Mouse (Mus musculus): ENCODE measurements at regions not wholly inside any gene's neighbourhood (a gene's known extent, or its start where the extent isn't known, plus 50 kb on each side); places are given as distances from the start of the nearest gene placed in this dataset.

- Histone ChIP-seq H3K27me3 (ENCODE audit: control insufficient read depth, insufficient read depth, insufficient read length) (no peaks in the 10 kb centered on the region), H3K79me2 (ENCODE audit: control insufficient read depth, insufficient read depth) (no peaks in the 10 kb centered on the region), H3ac (ENCODE audit: control insufficient read depth, insufficient read length) (no peak overlapping the region), H3K4me3 (no peak overlapping the region), H3K36me3 (ENCODE audit: control insufficient read depth, insufficient read depth) (no peaks in the 10 kb centered on the region), H3K4me2 (ENCODE audit: low read depth) (no peak overlapping the region)
- no peak for TF ChIP-seq TCF3 (IDR thresholded peaks at IDR 0.05; ENCODE audit: insufficient read length, low read depth)
- TF ChIP-seq MYOG (IDR thresholded peaks at IDR 0.05; ENCODE audit: control insufficient read depth in 1 of 3, insufficient read depth in 1 of 3, insufficient read length in 2 of 3, low read depth in 2 of 3): no peak
- TF ChIP-seq POLR2AphosphoS2 (IDR thresholded peaks at IDR 0.05; ENCODE audit: insufficient read length, low read depth): no peak
- TF ChIP-seq MAX (IDR thresholded peaks at IDR 0.05; ENCODE audit: low read depth): no peak
These were observed 230.0 kb upstream of the Gm15217 start for GRCm38 (mm10) chr14:46149073-46149661.

- Histone ChIP-seq H3K36me3 (ENCODE audit: control insufficient read depth, insufficient read depth) (no peaks in the 10 kb centered on the region), H3K4me2 (ENCODE audit: low read depth) (no peak overlapping the region), H3K79me2 (ENCODE audit: control insufficient read depth, insufficient read depth) (no peaks in the 10 kb centered on the region), H3K4me3 (no peak overlapping the region), H3K27me3 (ENCODE audit: control insufficient read depth, insufficient read depth, insufficient read length) (no peaks in the 10 kb centered on the region), H3ac (ENCODE audit: control insufficient read depth, insufficient read length) (no peak overlapping the region)
- TF ChIP-seq POLR2AphosphoS2 (IDR thresholded peaks at IDR 0.05; ENCODE audit: insufficient read length, low read depth) (no peak), MYOD1 (IDR thresholded peaks at IDR 0.05; ENCODE audit: control insufficient read depth in 1 of 3, insufficient read length in 2 of 3, low read depth in 2 of 3) (no peak), CEBPB (IDR thresholded peaks at IDR 0.05; ENCODE audit: insufficient read depth, poor library complexity, severe bottlenecking) (no peak)
These were observed 220.5 kb upstream of the Gm15217 start for GRCm38 (mm10) chr14:46158741-46159140.

GRCm38 (mm10) chr14:46172181-46172874 lies 206.9 kb upstream of the Gm15217 start:
- Histone ChIP-seq H3K79me2 (ENCODE audit: control insufficient read depth, insufficient read depth) (no peaks in the 10 kb centered on the region), H3K27me3 (ENCODE audit: control insufficient read depth, insufficient read depth, insufficient read length) (no peaks in the 10 kb centered on the region), H3ac (ENCODE audit: control insufficient read depth, insufficient read length) (no peak overlapping the region), H3K4me3 (no peak overlapping the region), H3K36me3 (ENCODE audit: control insufficient read depth, insufficient read depth) (no peaks in the 10 kb centered on the region), H3K4me2 (ENCODE audit: low read depth) (no peak overlapping the region)
- no peak for TF ChIP-seq POLR2A (IDR thresholded peaks at IDR 0.05; ENCODE audit: insufficient read length, low read depth)
- TF ChIP-seq MYOD1 (IDR thresholded peaks at IDR 0.05; ENCODE audit: control insufficient read depth in 1 of 3, insufficient read length in 2 of 3, low read depth in 2 of 3): no peak
- TF ChIP-seq MYOG (IDR thresholded peaks at IDR 0.05; ENCODE audit: control insufficient read depth in 1 of 3, insufficient read depth in 1 of 3, insufficient read length in 2 of 3, low read depth in 2 of 3): no peak
- TF ChIP-seq CEBPB (IDR thresholded peaks at IDR 0.05; ENCODE audit: insufficient read depth, poor library complexity, severe bottlenecking): no peak
- TF ChIP-seq MAX (IDR thresholded peaks at IDR 0.05; ENCODE audit: low read depth): no peak
- TF ChIP-seq E2F4 (IDR thresholded peaks at IDR 0.05; ENCODE audit: insufficient read depth): no peak
- no peak for TF ChIP-seq USF1 (IDR thresholded peaks at IDR 0.05; ENCODE audit: low read depth)
- no peak for TF ChIP-seq TCF12 (IDR thresholded peaks at IDR 0.05; ENCODE audit: insufficient read depth, poor library complexity, severe bottlenecking)
- no peak for TF ChIP-seq POLR2AphosphoS2 (IDR thresholded peaks at IDR 0.05; ENCODE audit: insufficient read length, low read depth)
- no peak for TF ChIP-seq REST (IDR thresholded peaks at IDR 0.05; ENCODE audit: insufficient read depth, insufficient read length)
- TF ChIP-seq SRF (IDR thresholded peaks at IDR 0.05; ENCODE audit: control insufficient read depth, insufficient read length, low read depth): no peak
- TF ChIP-seq TCF3 (IDR thresholded peaks at IDR 0.05; ENCODE audit: insufficient read length, low read depth): no peak

- no peaks in the 10 kb centered on the region for H3K36me3 ChIP-seq (ENCODE audit: control insufficient read depth, insufficient read depth)
- H3K4me2 ChIP-seq (ENCODE audit: low read depth): no peak overlapping the region
- H3ac ChIP-seq (ENCODE audit: control insufficient read depth, insufficient read length): no peak overlapping the region
- TF ChIP-seq MYOG (IDR thresholded peaks at IDR 0.05; ENCODE audit: control insufficient read depth in 1 of 3, insufficient read depth in 1 of 3, insufficient read length in 2 of 3, low read depth in 2 of 3) (no peak), TCF3 (IDR thresholded peaks at IDR 0.05; ENCODE audit: insufficient read length, low read depth) (no peak), E2F4 (IDR thresholded peaks at IDR 0.05; ENCODE audit: insufficient read depth) (no peak), SRF (IDR thresholded peaks at IDR 0.05; ENCODE audit: control insufficient read depth, insufficient read length, low read depth) (no peak), CEBPB (IDR thresholded peaks at IDR 0.05; ENCODE audit: insufficient read depth, poor library complexity, severe bottlenecking) (no peak), POLR2AphosphoS2 (IDR thresholded peaks at IDR 0.05; ENCODE audit: insufficient read length, low read depth) (no peak), TCF12 (IDR thresholded peaks at IDR 0.05; ENCODE audit: insufficient read depth, poor library complexity, severe bottlenecking) (no peak), REST (IDR thresholded peaks at IDR 0.05; ENCODE audit: insufficient read depth, insufficient read length) (no peak), USF1 (IDR thresholded peaks at IDR 0.05; ENCODE audit: low read depth) (no peak), MAX (IDR thresholded peaks at IDR 0.05; ENCODE audit: low read depth) (no peak), MYOD1 (IDR thresholded peaks at IDR 0.05; ENCODE audit: control insufficient read depth in 1 of 3, insufficient read length in 2 of 3, low read depth in 2 of 3) (no peak), POLR2A (IDR thresholded peaks at IDR 0.05; ENCODE audit: insufficient read length, low read depth) (no peak)
- no peak overlapping the region for H3K4me3 ChIP-seq
- H3K27me3 ChIP-seq (ENCODE audit: control insufficient read depth, insufficient read depth, insufficient read length): no peaks in the 10 kb centered on the region
- no peaks in the 10 kb centered on the region for H3K79me2 ChIP-seq (ENCODE audit: control insufficient read depth, insufficient read depth)
These were observed 206.3 kb upstream of the Gm15217 start for GRCm38 (mm10) chr14:46172875-46173324.

GRCm38 (mm10) chr14:46174386-46174785 lies 204.8 kb upstream of the Gm15217 start:
- TF ChIP-seq TCF12 (IDR thresholded peaks at IDR 0.05; ENCODE audit: insufficient read depth, poor library complexity, severe bottlenecking) (no peak), TCF3 (IDR thresholded peaks at IDR 0.05; ENCODE audit: insufficient read length, low read depth) (no peak)
- Histone ChIP-seq H3K4me3 (no peak overlapping the region), H3K27me3 (ENCODE audit: control insufficient read depth, insufficient read depth, insufficient read length) (no peaks in the 10 kb centered on the region), H3K4me2 (ENCODE audit: low read depth) (no peak overlapping the region), H3K36me3 (ENCODE audit: control insufficient read depth, insufficient read depth) (no peaks in the 10 kb centered on the region), H3ac (ENCODE audit: control insufficient read depth, insufficient read length) (no peak overlapping the region), H3K79me2 (ENCODE audit: control insufficient read depth, insufficient read depth) (no peaks in the 10 kb centered on the region)

Data from myocyte (in vitro differentiated cells).